Mouse (Mus musculus) stomach, embryonic 14.5 days (tissue): ENCODE results near the gene Chd9. TPM values are rescaled to one million over a fixed set of nuclear protein-coding genes. Genes with fewer than 3 reads are reported as not detected.

ENCODE experiments used
- ATAC-seq: fragments of 200-750 bp; cut with Nextera tagmentation; 2 replicates; pipeline ENCODE4 v1.8.0; 2017; ENCODE audit warnings: low read depth, moderate TSS enrichment; ENCODE audit not compliant: insufficient number of reproducible peaks, insufficient read depth, low FRiP score
- H3K27ac ChIP-seq: fragments of 300-500 bp; sonication (generic); 2 replicates; pipeline ENCODE4 v1.5.1; 2014; ENCODE audit warnings: mild to moderate bottlenecking, low read length, moderate library complexity, mixed read lengths
- H3K27me3 ChIP-seq: fragments of 300-500 bp; sonication (generic); 2 replicates; pipeline ENCODE4 v1.6.1; 2014; ENCODE audit warnings: low read length, control low read depth, mixed read lengths; ENCODE audit not compliant: control insufficient read depth, insufficient read depth
- H3K36me3 ChIP-seq: fragments of 300-500 bp; sonication (generic); 2 replicates; pipeline ENCODE4 v1.6.1; 2014; ENCODE audit warnings: mild to moderate bottlenecking, control low read depth, low read length, moderate library complexity, mixed read lengths; ENCODE audit not compliant: control insufficient read depth, insufficient read depth
- H3K4me1 ChIP-seq: fragments of 300-500 bp; sonication (generic); 2 replicates; pipeline ENCODE4 v1.6.1; 2014; ENCODE audit warnings: low read length, control low read depth, mixed read lengths; ENCODE audit not compliant: control insufficient read depth, insufficient read depth
- H3K4me2 ChIP-seq: fragments of 300-500 bp; sonication (generic); replicated peaks from 2 replicates; pipeline ENCODE4 v1.6.1; 2014; ENCODE audit warnings: low read depth, low read length, control low read depth
- H3K4me3 ChIP-seq: fragments of 300-500 bp; sonication (generic); 2 replicates; pipeline ENCODE4 v1.5.1; 2014; ENCODE audit warnings: low read depth, low read length, control low read depth
- H3K9ac ChIP-seq: fragments of 300-500 bp; sonication (generic); replicated peaks from 2 replicates; pipeline ENCODE4 v1.6.1; 2014; ENCODE audit warnings: low read depth, mild to moderate bottlenecking, control low read depth, low read length, moderate library complexity, mixed read lengths
- H3K9me3 ChIP-seq: fragments of 300-500 bp; sonication (generic); 2 replicates; pipeline ENCODE4 v1.6.1; 2016; ENCODE audit warnings: low read depth, low read length, control low read depth; ENCODE audit not compliant: control insufficient read depth
- WGBS: fragments of 180-500 bp; shearing (Covaris S2); extraction: QIAGEN DNeasy Blood & Tissue Kit; methylation state at CpG from one replicate; pipeline ENCODE4 v1.1.7; 2014; 5-methylcytosine and 5-hydroxymethylcytosine counted together
- polyA plus RNA-seq: library from polyadenylated mRNA; unstranded; fragments of >200 nt; fragmentation: Nextera tagmentation; extraction: Ambion mirVana; gene quantifications from 2 replicates; pipeline ENCODE4 v1.2.1, GENCODE M21; 2014

The Chd9 gene
- polyA plus RNA-seq, 1 experiment from 2014 or later, result 112 TPM

DNA sequence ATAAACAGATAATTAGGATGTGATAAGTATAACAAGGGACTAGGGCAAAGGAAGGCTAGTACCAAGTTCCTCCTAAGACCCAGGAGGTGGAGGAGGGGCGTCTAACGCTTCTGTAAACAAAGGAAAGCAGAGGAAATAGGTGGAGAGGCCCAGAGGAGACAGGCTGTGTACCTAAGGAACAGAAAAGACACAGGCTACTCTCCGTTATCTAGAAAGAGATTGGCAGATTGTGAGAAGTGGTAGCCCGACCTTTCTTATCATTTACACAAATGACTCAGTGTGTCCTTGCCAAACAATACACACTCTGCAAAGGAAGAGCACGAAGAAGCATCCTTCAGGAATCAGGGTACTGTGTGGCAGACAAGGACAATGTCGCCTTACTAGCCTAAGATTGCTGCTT lies 70.4 kb downstream of the Chd9 start:
- Histone ChIP-seq H3K4me2 (no peak overlapping the region), H3K36me3 (no peaks in the 10 kb centered on the region), H3K4me1 (peaks cover 6% of the 10 kb centered on the region; the same call in 1 of the 2 replicates), H3K9me3 (no peaks in the 10 kb centered on the region), H3K27me3 (no peaks in the 10 kb centered on the region), H3K27ac (no peak overlapping the region), H3K4me3 (no peak overlapping the region), H3K9ac (no peak overlapping the region)
- WGBS, result 15% methylated on average over 6 of the region's 6 CpGs
- no peak for ATAC-seq

DNA sequence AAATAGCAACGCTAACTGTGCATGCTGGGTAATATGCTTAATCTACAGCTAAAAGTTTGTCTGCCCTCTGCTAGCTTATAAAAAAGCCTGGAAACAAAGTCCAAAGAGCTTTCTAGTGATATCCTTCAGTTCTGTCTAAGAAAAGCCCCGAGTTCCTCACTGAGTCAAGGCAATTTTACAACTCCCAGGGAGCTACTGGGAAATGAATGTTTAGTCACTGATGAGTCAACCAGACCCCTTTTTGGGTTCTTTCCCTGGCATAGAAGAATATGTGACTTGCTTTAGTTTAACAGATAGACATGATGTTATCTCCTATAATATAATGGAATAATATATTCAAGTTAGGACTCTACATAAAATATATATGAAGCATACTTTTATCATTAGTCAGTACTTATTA lies 73.8 kb downstream of the Chd9 start:
- peaks cover 3% of the 10 kb centered on the region; the same call in 1 of the 2 replicates for H3K4me1 ChIP-seq
- no peaks in the 10 kb centered on the region for H3K9me3 ChIP-seq
- H3K9ac ChIP-seq, result no peak overlapping the region
- no peak overlapping the region for H3K27ac ChIP-seq
- WGBS, result 76% methylated on average over 2 of the region's 2 CpGs
- H3K4me2 ChIP-seq, result no peak overlapping the region
- no peaks in the 10 kb centered on the region for H3K36me3 ChIP-seq
- no peaks in the 10 kb centered on the region for H3K27me3 ChIP-seq
- H3K4me3 ChIP-seq, result no peak overlapping the region
- no peak for ATAC-seq

DNA sequence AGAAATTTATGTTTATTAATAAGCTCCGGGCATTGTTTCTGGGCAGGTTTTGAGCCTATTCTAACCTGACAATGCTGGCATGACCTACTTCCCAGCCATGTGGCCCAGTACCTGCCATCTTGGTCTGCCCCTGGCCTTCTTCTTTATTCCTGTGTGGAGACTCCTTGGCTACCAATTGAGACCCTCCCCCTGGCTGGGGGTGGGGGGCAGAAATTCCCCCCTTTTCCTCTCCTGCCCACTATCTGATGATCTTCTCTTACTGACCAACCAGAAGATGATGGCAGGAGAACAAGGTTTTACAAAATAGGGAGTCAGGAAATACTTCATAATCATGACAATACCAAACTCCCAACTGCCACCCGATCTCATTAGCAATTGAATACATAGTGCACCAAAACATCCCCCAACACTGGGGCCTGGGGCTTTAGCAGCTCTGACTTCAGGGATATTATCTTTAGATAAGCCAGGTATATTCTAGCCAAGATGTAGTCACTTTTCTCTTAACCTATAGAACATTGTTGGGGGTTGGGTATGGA lies 76.1 kb downstream of the Chd9 start:
- 92% methylated on average over 2 of the region's 2 CpGs for WGBS
- ATAC-seq, result no peak
- no peak overlapping the region for H3K4me2 ChIP-seq

DNA sequence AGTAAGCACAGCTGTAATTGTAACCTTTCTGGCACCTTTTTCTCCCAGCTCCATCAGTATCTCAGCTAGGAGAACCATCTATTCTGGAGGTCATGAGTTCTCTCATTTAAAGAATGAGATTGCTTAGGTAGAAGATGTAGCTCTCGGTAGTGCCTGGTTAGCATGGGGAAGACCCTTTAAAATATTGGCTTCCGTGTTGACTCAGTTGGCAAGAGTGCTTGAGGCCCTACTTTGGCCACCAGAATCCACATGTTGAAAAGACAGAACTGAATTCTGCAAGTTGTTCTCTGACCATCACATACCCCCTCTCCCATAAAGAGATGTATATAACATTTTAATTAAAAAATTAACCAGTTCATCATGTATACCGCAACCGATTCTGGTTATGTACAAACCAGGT lies 78.8 kb downstream of the Chd9 start:
- Histone ChIP-seq H3K4me2 (peak overlapping the region; percentile 89; the same call in 1 of the 2 replicates), H3K36me3 (no peaks in the 10 kb centered on the region), H3K9ac (no peak overlapping the region), H3K4me1 (0 out of 2 replicates have a peak, but pooled peaks cover 4% of the 10 kb centered on the region), H3K4me3 (no peak overlapping the region), H3K27me3 (no peaks in the 10 kb centered on the region), H3K27ac (no peak overlapping the region), H3K9me3 (no peaks in the 10 kb centered on the region)
- 89% methylated on average over 4 of the region's 4 CpGs for WGBS
- ATAC-seq, result no peak

More for the DNA sequence above, 76.1 kb downstream of the Chd9 start:
- no peaks in the 10 kb centered on the region for H3K4me1 ChIP-seq
- H3K9ac ChIP-seq, result no peak overlapping the region
- no peak overlapping the region for H3K27ac ChIP-seq
- no peak overlapping the region for H3K4me3 ChIP-seq
- H3K9me3 ChIP-seq, result no peaks in the 10 kb centered on the region
- H3K36me3 ChIP-seq, result no peaks in the 10 kb centered on the region
- H3K27me3 ChIP-seq, result no peaks in the 10 kb centered on the region

DNA sequence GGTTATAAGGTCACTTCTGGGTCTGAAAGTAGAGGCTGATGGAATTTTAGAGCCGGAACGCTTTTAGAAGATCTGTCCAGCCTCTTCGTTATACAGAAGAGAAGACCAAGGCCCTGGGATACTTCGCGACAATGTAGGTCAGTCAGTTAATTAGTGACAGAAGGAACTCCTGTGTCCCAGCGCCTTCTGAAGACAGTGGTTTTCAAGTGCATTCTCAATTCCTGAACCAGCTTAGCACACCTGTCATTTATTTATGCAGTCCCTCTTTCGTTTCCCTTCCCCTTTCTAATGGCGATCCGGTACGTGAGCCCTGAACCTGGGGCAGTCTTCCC lies 79.3 kb downstream of the Chd9 start:
- no peak for ATAC-seq
- Histone ChIP-seq H3K36me3 (no peaks in the 10 kb centered on the region), H3K9ac (peak overlapping the region; percentile 72), H3K9me3 (no peaks in the 10 kb centered on the region), H3K4me1 (0 out of 2 replicates have a peak, but pooled peaks cover 4% of the 10 kb centered on the region), H3K27me3 (no peaks in the 10 kb centered on the region), H3K27ac (peak overlapping the region; percentile 48; the same call in 1 of the 2 replicates), H3K4me2 (peak overlapping the region; percentile 89), H3K4me3 (peak overlapping the region; percentile 87)
- 22% methylated on average over 10 of the region's 10 CpGs for WGBS

DNA sequence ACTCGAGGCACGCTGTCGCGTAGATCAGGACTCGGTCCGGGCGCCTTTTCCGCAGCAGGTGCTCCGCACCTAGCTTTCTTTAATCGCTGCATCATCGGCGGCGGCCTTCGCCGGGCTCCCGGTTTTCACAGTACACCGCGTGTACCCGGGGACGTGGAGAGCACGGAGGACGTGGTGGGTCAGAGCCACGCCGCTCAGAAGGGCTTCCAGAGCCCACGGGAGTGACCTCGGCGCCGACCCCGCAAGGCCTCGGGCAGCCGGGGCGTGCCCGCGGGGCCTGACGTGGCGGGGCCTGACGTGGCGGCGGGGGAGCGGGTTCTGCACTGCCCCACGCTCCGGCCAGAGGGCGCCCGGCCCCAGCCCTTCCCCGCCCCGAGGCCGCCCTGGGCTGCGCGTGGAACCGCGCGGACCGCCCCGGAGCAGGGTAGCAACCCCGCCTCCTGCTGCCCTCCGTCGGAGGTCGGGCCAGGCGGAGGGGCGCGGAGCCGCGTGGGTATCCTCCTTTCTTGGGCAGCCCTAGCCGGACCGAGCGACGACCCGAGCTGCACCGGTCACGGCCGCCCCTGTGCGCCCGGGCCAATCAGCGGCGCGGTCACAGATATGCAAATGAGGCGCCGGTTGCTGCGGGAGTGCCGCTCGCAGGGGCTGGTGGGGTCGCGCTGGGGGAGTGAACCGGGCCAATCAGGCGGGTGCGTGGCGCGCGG lies 79.8 kb downstream of the Chd9 start:
- 1% methylated on average over 78 of the region's 89 CpGs for WGBS
- peak overlapping the region; percentile 89 for H3K4me2 ChIP-seq
- H3K9ac ChIP-seq, result peak overlapping the region; percentile 72
- no peaks in the 10 kb centered on the region for H3K9me3 ChIP-seq
- 0 out of 2 replicates have a peak, but pooled peaks cover 4% of the 10 kb centered on the region for H3K4me1 ChIP-seq
- H3K27me3 ChIP-seq, result no peaks in the 10 kb centered on the region
- H3K27ac ChIP-seq, result peak overlapping the region; percentile 48; the same call in 1 of the 2 replicates
- no peaks in the 10 kb centered on the region for H3K36me3 ChIP-seq
- peak overlapping the region; percentile 87 for H3K4me3 ChIP-seq
- peak; percentile 98 for ATAC-seq

DNA sequence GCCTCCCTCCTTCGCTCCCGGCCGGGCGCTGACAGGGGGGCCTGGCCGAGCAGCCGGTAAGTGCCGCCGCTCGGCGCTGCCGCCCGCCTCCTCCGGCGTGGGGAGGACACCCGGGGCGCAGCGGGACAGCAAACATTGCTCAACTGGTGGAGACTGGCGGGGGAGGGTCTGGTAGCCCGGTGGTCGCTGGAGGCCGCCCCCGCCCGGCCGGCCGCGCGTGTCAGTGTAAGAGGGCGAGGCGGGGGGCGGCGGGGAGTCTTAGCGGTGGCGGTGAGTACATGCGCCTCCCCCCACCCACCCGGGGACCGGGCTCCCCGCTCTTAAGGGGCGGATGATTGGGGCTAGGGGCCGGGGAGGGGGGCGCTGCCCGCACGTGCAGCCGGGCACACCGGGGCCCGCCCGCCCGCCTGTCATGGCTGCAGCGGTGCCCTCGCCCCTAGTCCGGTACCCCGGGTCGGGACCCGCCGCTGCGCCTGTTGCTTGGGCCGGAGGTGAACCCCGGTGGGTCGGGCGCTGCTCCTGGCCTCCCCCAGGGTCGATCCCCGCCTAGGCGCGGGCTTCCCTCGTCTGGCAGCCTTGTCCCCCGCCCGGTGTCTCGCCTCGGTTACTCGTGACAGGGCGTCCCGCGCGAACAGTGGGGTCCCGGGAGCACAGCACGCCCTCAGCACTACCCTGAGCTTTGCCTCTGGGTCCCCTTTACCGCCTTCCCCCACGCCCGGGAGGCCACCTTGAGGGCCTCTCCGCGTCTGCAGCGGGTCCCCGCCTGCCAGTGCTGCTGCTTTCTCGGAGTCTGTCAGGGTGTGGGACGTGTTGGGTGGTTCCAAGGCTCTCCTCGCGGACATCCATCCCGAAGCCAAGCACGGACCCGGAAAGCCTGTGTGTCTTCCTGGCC lies 80.7 kb downstream of the Chd9 start:
- peak; percentile 35 for ATAC-seq
- peak overlapping the region; percentile 72 for H3K9ac ChIP-seq
- peak overlapping the region; percentile 61; the same call in 1 of the 2 replicates for H3K27ac ChIP-seq
- no peaks in the 10 kb centered on the region for H3K27me3 ChIP-seq
- H3K4me1 ChIP-seq, result 0 out of 2 replicates have a peak, but pooled peaks cover 4% of the 10 kb centered on the region
- no peaks in the 10 kb centered on the region for H3K36me3 ChIP-seq
- under 1% methylated on average over 86 of the region's 89 CpGs for WGBS
- no peaks in the 10 kb centered on the region for H3K9me3 ChIP-seq
- H3K4me3 ChIP-seq, result peak overlapping the region; percentile 87
- peak overlapping the region; percentile 89 for H3K4me2 ChIP-seq

DNA sequence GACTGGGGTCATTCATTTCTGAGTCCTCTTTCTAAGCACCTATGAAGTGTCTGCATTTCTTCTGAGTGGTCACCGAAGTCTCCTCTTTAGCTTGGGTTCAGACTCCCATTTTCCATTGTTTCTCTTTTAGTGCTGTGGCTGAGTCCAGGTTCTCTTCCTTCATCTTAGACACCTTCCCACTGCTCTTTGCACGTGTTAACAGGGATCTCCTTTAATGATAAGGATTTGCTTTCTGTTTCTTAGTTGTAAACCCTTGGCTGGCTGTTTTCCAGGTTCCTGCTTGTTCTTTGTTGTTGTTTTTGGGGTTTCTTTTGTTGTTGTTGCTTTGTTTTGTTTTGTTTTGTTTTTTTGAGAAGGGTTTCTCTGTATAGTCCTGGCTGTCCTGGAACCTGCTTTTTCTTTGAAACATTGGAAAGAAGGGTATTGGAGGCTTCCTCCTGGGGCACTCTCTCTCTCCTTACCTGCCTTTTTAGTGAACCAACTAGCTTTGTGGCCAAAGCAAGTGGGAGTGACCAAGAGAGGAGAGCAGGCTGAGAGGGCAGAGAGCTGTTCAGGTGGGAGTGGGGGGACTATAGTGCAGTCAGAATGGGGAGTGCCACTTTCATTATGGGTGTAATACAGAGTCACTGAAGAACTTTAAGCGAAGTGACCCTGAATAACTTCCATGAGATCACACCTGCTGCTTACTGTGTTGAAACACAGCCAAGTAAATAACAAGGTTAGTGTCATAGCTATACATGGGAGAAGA lies 95.2 kb downstream of the Chd9 start:
- Histone ChIP-seq H3K9ac (no peak overlapping the region), H3K4me3 (no peak overlapping the region), H3K27me3 (no peaks in the 10 kb centered on the region), H3K27ac (no peak overlapping the region), H3K4me1 (no peaks in the 10 kb centered on the region), H3K4me2 (no peak overlapping the region), H3K9me3 (no peaks in the 10 kb centered on the region), H3K36me3 (no peaks in the 10 kb centered on the region)
- no peak for ATAC-seq
- WGBS, result 66% methylated on average over 3 of the region's 3 CpGs
